Mouse (Mus musculus) adrenal gland, postnatal 36 days (tissue): ENCODE data around the gene Defb39. TPM values are rescaled to one million over a fixed set of nuclear protein-coding genes. Genes with fewer than 3 reads are reported as not detected.

ENCODE experiments used
- DNase-seq, 2 experiments: peaks; one replicate each; pipeline ENCODE4 v3.0.0; 2021; ENCODE audit warnings: mixed read lengths in 1 of 2
- long read RNA-seq, 2 experiments: library from polyadenylated mRNA; stranded (forward); transcript quantifications; one replicate each; pipeline ENCODE4 v2.0.0; 2021; ENCODE audit warnings: borderline sequencing depth in 2 of 2
- total RNA-seq, 2 experiments: library from RNA; stranded (reverse); gene quantifications; 2 replicates each; pipeline ENCODE4 v1.2.3; 2021

Defb39 gene
- total RNA-seq = not detected
- long read RNA-seq, experiment 1 = 0 reads
- long read RNA-seq, experiment 2 = 0 reads

GRCm38 (mm10) chr8:19064710-19065109 lies at the start of gene Defb39:
Gene Defb39 (minus strand): TSS chr8:19064810.
- DNase-seq = no peak

- no peak for DNase-seq
Measured at GRCm38 (mm10) chr8:19066013-19066412, 1.4 kb upstream of the Defb39 start.

GRCm38 (mm10) chr8:19062891-19063290 lies 1.7 kb downstream of the Defb39 start:
- peak; percentile 44 to 73 for DNase-seq

GRCm38 (mm10) chr8:19045242-19045641 lies 19.4 kb downstream of the Defb39 start:
- no peak for DNase-seq

- no peak for DNase-seq
Measured at GRCm38 (mm10) chr8:19026466-19026865, 38.1 kb downstream of the Defb39 start, which contains the start of gene Defb38. Gene Defb38 (minus strand): TSS chr8:19026566.

Other genes starting within 250 kb of the Defb39 start
- gene Defb40, start 86.6 kb downstream of the Defb39 start, total RNA-seq = not detected
- gene Defb37, start 73.8 kb downstream of the Defb39 start, total RNA-seq = not detected
- not detected for gene Defb38, start 38.2 kb downstream of the Defb39 start, total RNA-seq
- gene Defb12, start 50.0 kb upstream of the Defb39 start, total RNA-seq = not detected
- gene Defb34, start 58.9 kb upstream of the Defb39 start, total RNA-seq = not detected
- gene Gm45826, start 76.0 kb upstream of the Defb39 start, total RNA-seq = not detected
- gene Defb14, start 129.5 kb upstream of the Defb39 start, total RNA-seq = not detected
- gene Defb4, start 133.9 kb upstream of the Defb39 start, total RNA-seq = not detected
- not detected for gene Defb6, start 160.7 kb upstream of the Defb39 start, total RNA-seq
- not detected for gene Defb46, start 175.1 kb upstream of the Defb39 start, total RNA-seq
- not detected for gene Defb5, start 182.8 kb upstream of the Defb39 start, total RNA-seq
- gene Defb3, start 228.6 kb upstream of the Defb39 start, total RNA-seq = not detected